Mouse (Mus musculus): ENCODE data around the gene Ahsg.
"Not testable (repeated sequence)": the region's sequence is repeated elsewhere in the genome, so short reads cannot be mapped to it uniquely, and the experiment has no call there.

Ahsg gene

GRCm38 (mm10) chr16:22939120-22939695, 48.1 kb downstream of the Ahsg start:
- DNase-seq (ENCODE audit: low spot score): no peak

GRCm38 (mm10) chr16:22941825-22942476, 50.9 kb downstream of the Ahsg start:
- not testable (repeated sequence) for DNase-seq (ENCODE audit: low spot score)

- DNase-seq (ENCODE audit: low spot score): no peak
Observed at GRCm38 (mm10) chr16:22947371-22947770, 56.3 kb downstream of the Ahsg start.
